Mouse (Mus musculus) lung, adult 2 months (tissue): ENCODE measurements at regions not wholly inside any gene's neighbourhood (a gene's known extent, or its start where the extent isn't known, plus 50 kb on each side); places are given as distances from the start of the nearest gene placed in this dataset.

ENCODE experiments used
- CTCF ChIP-seq: fragments of 200-500 bp; IDR thresholded peaks from 2 replicates; pipeline ENCODE4 v1.5.1; 2011; ENCODE audit warnings: mild to moderate bottlenecking, low read length, control low read depth; ENCODE audit not compliant: insufficient read depth
- POLR2A ChIP-seq: fragments of 200-500 bp; IDR thresholded peaks from 2 replicates; pipeline ENCODE4 v1.6.1; 2011; ENCODE audit warnings: low read depth, mild to moderate bottlenecking, control low read depth, low read length, borderline replicate concordance; ENCODE audit errors: extremely low read depth

- no peak for TF ChIP-seq CTCF
- no peak for TF ChIP-seq POLR2A
Observed at GRCm38 (mm10) chr3:21739720-21740119, 336.7 kb upstream of the Tbl1xr1 start.
